Mouse (Mus musculus) adrenal gland, postnatal 25 days (tissue): ENCODE data around the gene Snx29. TPM values are rescaled to one million over a fixed set of nuclear protein-coding genes. Genes with fewer than 3 reads are reported as not detected.
A peak's percentile ranks its signal among the peaks of the same experiment; 100 is the strongest.
"Not testable (repeated sequence)": the region's sequence is repeated elsewhere in the genome, so short reads cannot be mapped to it uniquely, and the experiment has no call there.

ENCODE experiments used
- DNase-seq: peaks from one replicate; pipeline ENCODE4 v3.0.0; 2021; ENCODE audit warnings: mixed read lengths
- total RNA-seq: library from RNA; stranded (reverse); gene quantifications from 2 replicates; pipeline ENCODE4 v1.2.3, GENCODE M21; 2021

Gene Snx29
- total RNA-seq, 1 experiment from 2014 or later, result 20.7 TPM

GRCm38 (mm10) chr16:11408726-11409125, 86.0 kb downstream of the Snx29 start:
- no peak for DNase-seq

GRCm38 (mm10) chr16:11414631-11415030, 91.9 kb downstream of the Snx29 start:
- no peak for DNase-seq

- peak; percentile 46 for DNase-seq
Measured at GRCm38 (mm10) chr16:11418183-11418588, 95.5 kb downstream of the Snx29 start.

- DNase-seq, result no peak
Measured at GRCm38 (mm10) chr16:11420311-11421080, 97.8 kb downstream of the Snx29 start.

GRCm38 (mm10) chr16:11422165-11422564, 99.5 kb downstream of the Snx29 start:
- DNase-seq, result no peak

GRCm38 (mm10) chr16:11422889-11423610, 100.3 kb downstream of the Snx29 start:
- DNase-seq, result no peak

- not testable (repeated sequence) for DNase-seq
Measured at GRCm38 (mm10) chr16:11423611-11424297, 101.0 kb downstream of the Snx29 start.

- no peak for DNase-seq
Measured at GRCm38 (mm10) chr16:11424568-11425145, 101.9 kb downstream of the Snx29 start.

GRCm38 (mm10) chr16:11425279-11425678, 102.6 kb downstream of the Snx29 start:
- DNase-seq, result no peak

- DNase-seq, result no peak
Measured at GRCm38 (mm10) chr16:11426810-11427537, 104.3 kb downstream of the Snx29 start.

- no peak for DNase-seq
Measured at GRCm38 (mm10) chr16:11429784-11430183, 107.1 kb downstream of the Snx29 start.

- no peak for DNase-seq
Measured at GRCm38 (mm10) chr16:11430520-11430919, 107.8 kb downstream of the Snx29 start.

- no peak for DNase-seq
Measured at GRCm38 (mm10) chr16:11433779-11434178, 111.1 kb downstream of the Snx29 start.

- DNase-seq, result no peak
Measured at GRCm38 (mm10) chr16:11437641-11438040, 114.9 kb downstream of the Snx29 start.

GRCm38 (mm10) chr16:11439417-11439816, 116.7 kb downstream of the Snx29 start:
- no peak for DNase-seq

- DNase-seq, result no peak
Measured at GRCm38 (mm10) chr16:11441616-11442015, 118.9 kb downstream of the Snx29 start.

GRCm38 (mm10) chr16:11442534-11442933, 119.8 kb downstream of the Snx29 start:
- no peak for DNase-seq

- DNase-seq, result no peak
Measured at GRCm38 (mm10) chr16:11444626-11445025, 121.9 kb downstream of the Snx29 start.

GRCm38 (mm10) chr16:11446977-11447376, 124.3 kb downstream of the Snx29 start:
- DNase-seq, result no peak

GRCm38 (mm10) chr16:11447905-11448304, 125.2 kb downstream of the Snx29 start:
- DNase-seq, result no peak

GRCm38 (mm10) chr16:11448696-11449095, 126.0 kb downstream of the Snx29 start:
- DNase-seq, result not testable (repeated sequence)

- no peak for DNase-seq
Measured at GRCm38 (mm10) chr16:11449344-11449743, 126.6 kb downstream of the Snx29 start.
